Mouse (Mus musculus): ENCODE measurements around the gene 2010109A12Rik. TPM values are rescaled to one million over a fixed set of nuclear protein-coding genes. Genes with fewer than 3 reads are reported as not detected.

2010109A12Rik gene
- total RNA-seq, 1 experiment, result 0.76 TPM

GRCm38 (mm10) chr5:93231721-93232120 lies 25.4 kb downstream of the 2010109A12Rik start:
- Histone ChIP-seq H3K9me3 (ENCODE audit: control insufficient read depth, insufficient read depth, low read depth, low read length) (no peaks in the 10 kb centered on the region), H3K4me1 (ENCODE audit: control insufficient read depth in 2 of 2, insufficient read depth in 2 of 2, low read length in 2 of 2, poor library complexity in 1 of 2) (no peaks in the 10 kb centered on the region), H3K4me3 (ENCODE audit: insufficient read depth in 1 of 2, low read depth in 1 of 2, low read length in 2 of 2, poor library complexity in 1 of 2, severe bottlenecking in 1 of 2) (no peak overlapping the region), H3K27ac (ENCODE audit: insufficient read depth, low read depth, low read length, poor library complexity, severe bottlenecking) (no peak overlapping the region), H3K36me3 (ENCODE audit: control insufficient read depth, insufficient read depth, low read length, poor library complexity, severe bottlenecking) (no peaks in the 10 kb centered on the region), H3K9ac (ENCODE audit: insufficient read depth, low read depth, low read length, poor library complexity, severe bottlenecking) (no peak overlapping the region)
- TF ChIP-seq ZC3H11A (IDR thresholded peaks at IDR 0.05; ENCODE audit: borderline replicate concordance, low read depth, low read length) (no peak), ZNF384 (IDR thresholded peaks at IDR 0.05; ENCODE audit: low read depth, low read length) (no peak), MAFK (IDR thresholded peaks at IDR 0.05; ENCODE audit: insufficient read depth, low read depth, low read length) (no peak), HCFC1 (IDR thresholded peaks at IDR 0.05; ENCODE audit: borderline replicate concordance, insufficient read depth, low read length) (no peak), CHD2 (IDR thresholded peaks at IDR 0.05; ENCODE audit: low read depth, low read length) (no peak)
- DNase-seq (ENCODE audit: low read depth, low spot score), result no peak
- in situ Hi-C loops (cut with MboI; ENCODE audit: low sequenced_read_pairs in 2 of 2, unreplicated experiment in 2 of 2), result no loop called here

DNA sequence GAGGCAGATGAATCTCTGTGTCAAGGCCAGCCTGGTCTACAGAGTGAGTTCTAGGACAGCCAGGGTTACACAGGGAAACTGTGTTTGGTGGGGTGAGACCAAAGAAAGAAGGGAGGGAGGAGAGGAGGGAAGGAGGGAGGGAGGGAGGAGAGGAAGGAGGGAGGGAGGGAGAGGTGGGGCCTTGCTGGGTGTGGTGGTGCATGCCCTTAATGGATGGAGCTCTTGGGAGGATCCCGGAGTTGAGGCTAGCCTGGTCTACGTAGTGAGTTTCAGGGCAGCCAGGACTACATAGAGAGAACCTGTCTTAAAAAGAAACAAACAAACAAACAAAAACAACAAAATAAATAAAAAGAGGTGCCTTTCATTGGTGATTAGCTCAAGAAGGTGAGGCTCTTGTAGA lies 26.5 kb downstream of the 2010109A12Rik start:
- DNase-seq (ENCODE audit: low read depth, low spot score), result no peak
- in situ Hi-C loops (cut with MboI; ENCODE audit: low sequenced_read_pairs in 2 of 2, unreplicated experiment in 2 of 2), result no loop called here
- no peaks in the 10 kb centered on the region for H3K4me1 ChIP-seq (ENCODE audit: control insufficient read depth in 2 of 2, insufficient read depth in 2 of 2, low read length in 2 of 2, poor library complexity in 1 of 2)
- no peak for TF ChIP-seq HCFC1 (IDR thresholded peaks at IDR 0.05; ENCODE audit: borderline replicate concordance, insufficient read depth, low read length)
- no peak for TF ChIP-seq ZC3H11A (IDR thresholded peaks at IDR 0.05; ENCODE audit: borderline replicate concordance, low read depth, low read length)
- TF ChIP-seq ZNF384 (IDR thresholded peaks at IDR 0.05; ENCODE audit: low read depth, low read length), result no peak
- no peak for TF ChIP-seq CHD2 (IDR thresholded peaks at IDR 0.05; ENCODE audit: low read depth, low read length)
- TF ChIP-seq MAFK (IDR thresholded peaks at IDR 0.05; ENCODE audit: insufficient read depth, low read depth, low read length), result no peak
- H3K4me3 ChIP-seq (ENCODE audit: insufficient read depth in 1 of 2, low read depth in 1 of 2, low read length in 2 of 2, poor library complexity in 1 of 2, severe bottlenecking in 1 of 2), result no peak overlapping the region
- H3K9ac ChIP-seq (ENCODE audit: insufficient read depth, low read depth, low read length, poor library complexity, severe bottlenecking), result no peak overlapping the region
- no peak overlapping the region for H3K27ac ChIP-seq (ENCODE audit: insufficient read depth, low read depth, low read length, poor library complexity, severe bottlenecking)
- no peaks in the 10 kb centered on the region for H3K36me3 ChIP-seq (ENCODE audit: control insufficient read depth, insufficient read depth, low read length, poor library complexity, severe bottlenecking)
- no peaks in the 10 kb centered on the region for H3K9me3 ChIP-seq (ENCODE audit: control insufficient read depth, insufficient read depth, low read depth, low read length)

DNA sequence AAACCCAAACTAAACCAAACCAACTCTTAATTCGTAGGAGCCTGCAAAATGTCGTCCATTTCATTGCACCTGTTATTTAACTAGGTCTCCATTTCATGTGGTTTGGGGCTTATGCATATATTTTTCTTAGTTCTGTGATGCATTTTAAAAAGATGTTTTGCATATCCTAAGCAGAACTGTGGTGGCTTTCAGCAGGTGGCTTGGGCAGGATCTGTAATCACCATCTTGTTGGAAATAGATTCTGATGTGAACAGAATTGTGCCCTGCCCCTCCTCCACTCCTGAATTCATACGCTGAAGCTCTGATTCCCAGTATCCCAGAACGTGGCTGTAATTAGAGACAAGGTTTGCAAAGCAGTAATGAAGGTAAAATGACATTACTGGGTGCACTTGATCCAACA lies 27.8 kb downstream of the 2010109A12Rik start:
- Histone ChIP-seq H3K4me3 (ENCODE audit: insufficient read depth in 1 of 2, low read depth in 1 of 2, low read length in 2 of 2, poor library complexity in 1 of 2, severe bottlenecking in 1 of 2) (no peak overlapping the region), H3K36me3 (ENCODE audit: control insufficient read depth, insufficient read depth, low read length, poor library complexity, severe bottlenecking) (no peaks in the 10 kb centered on the region), H3K9ac (ENCODE audit: insufficient read depth, low read depth, low read length, poor library complexity, severe bottlenecking) (no peak overlapping the region), H3K9me3 (ENCODE audit: control insufficient read depth, insufficient read depth, low read depth, low read length) (no peaks in the 10 kb centered on the region), H3K4me1 (ENCODE audit: control insufficient read depth in 2 of 2, insufficient read depth in 2 of 2, low read length in 2 of 2, poor library complexity in 1 of 2) (no peaks in the 10 kb centered on the region), H3K27ac (ENCODE audit: insufficient read depth, low read depth, low read length, poor library complexity, severe bottlenecking) (no peak overlapping the region)
- DNase-seq (ENCODE audit: low read depth, low spot score), result no peak
- in situ Hi-C loops (cut with MboI; ENCODE audit: low sequenced_read_pairs in 2 of 2, unreplicated experiment in 2 of 2), result no loop called here
- TF ChIP-seq HCFC1 (IDR thresholded peaks at IDR 0.05; ENCODE audit: borderline replicate concordance, insufficient read depth, low read length) (no peak), ZNF384 (IDR thresholded peaks at IDR 0.05; ENCODE audit: low read depth, low read length) (no peak), ZC3H11A (IDR thresholded peaks at IDR 0.05; ENCODE audit: borderline replicate concordance, low read depth, low read length) (no peak), MAFK (IDR thresholded peaks at IDR 0.05; ENCODE audit: insufficient read depth, low read depth, low read length) (no peak), CHD2 (IDR thresholded peaks at IDR 0.05; ENCODE audit: low read depth, low read length) (no peak)

- in situ Hi-C loops (cut with MboI; ENCODE audit: low sequenced_read_pairs in 2 of 2, unreplicated experiment in 2 of 2), result no loop called here
- no peak for DNase-seq (ENCODE audit: low read depth, low spot score)
- Histone ChIP-seq H3K27ac (ENCODE audit: insufficient read depth, low read depth, low read length, poor library complexity, severe bottlenecking) (no peak overlapping the region), H3K4me3 (ENCODE audit: insufficient read depth in 1 of 2, low read depth in 1 of 2, low read length in 2 of 2, poor library complexity in 1 of 2, severe bottlenecking in 1 of 2) (no peak overlapping the region), H3K9me3 (ENCODE audit: control insufficient read depth, insufficient read depth, low read depth, low read length) (no peaks in the 10 kb centered on the region), H3K4me1 (ENCODE audit: control insufficient read depth in 2 of 2, insufficient read depth in 2 of 2, low read length in 2 of 2, poor library complexity in 1 of 2) (no peaks in the 10 kb centered on the region), H3K36me3 (ENCODE audit: control insufficient read depth, insufficient read depth, low read length, poor library complexity, severe bottlenecking) (no peaks in the 10 kb centered on the region), H3K9ac (ENCODE audit: insufficient read depth, low read depth, low read length, poor library complexity, severe bottlenecking) (no peak overlapping the region)
- TF ChIP-seq ZNF384 (IDR thresholded peaks at IDR 0.05; ENCODE audit: low read depth, low read length) (no peak), HCFC1 (IDR thresholded peaks at IDR 0.05; ENCODE audit: borderline replicate concordance, insufficient read depth, low read length) (no peak), MAFK (IDR thresholded peaks at IDR 0.05; ENCODE audit: insufficient read depth, low read depth, low read length) (no peak), ZC3H11A (IDR thresholded peaks at IDR 0.05; ENCODE audit: borderline replicate concordance, low read depth, low read length) (no peak), CHD2 (IDR thresholded peaks at IDR 0.05; ENCODE audit: low read depth, low read length) (no peak)
Observed at GRCm38 (mm10) chr5:93234605-93235004, 28.3 kb downstream of the 2010109A12Rik start.

DNA sequence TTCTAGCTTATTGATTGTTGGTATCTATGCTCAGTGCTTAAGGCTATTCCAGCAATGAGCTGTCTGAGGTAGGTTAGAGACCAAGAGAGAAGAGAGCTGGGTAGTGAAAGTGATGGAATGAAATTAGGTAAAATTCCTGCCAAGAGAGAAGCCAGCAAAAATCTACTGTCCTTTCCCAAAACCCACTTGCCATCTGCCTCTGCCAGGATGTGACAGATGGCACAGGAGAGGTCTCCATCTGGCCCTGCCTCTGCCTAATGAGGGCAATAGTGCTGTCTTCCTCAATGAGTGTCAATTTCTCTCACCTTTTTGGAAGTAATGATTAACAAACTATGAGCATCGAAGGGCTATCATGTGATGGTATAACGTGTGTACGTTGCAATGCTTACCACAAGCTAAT lies 29.6 kb downstream of the 2010109A12Rik start:
- Histone ChIP-seq H3K9ac (ENCODE audit: insufficient read depth, low read depth, low read length, poor library complexity, severe bottlenecking) (no peak overlapping the region), H3K27ac (ENCODE audit: insufficient read depth, low read depth, low read length, poor library complexity, severe bottlenecking) (no peak overlapping the region), H3K4me1 (ENCODE audit: control insufficient read depth in 2 of 2, insufficient read depth in 2 of 2, low read length in 2 of 2, poor library complexity in 1 of 2) (no peaks in the 10 kb centered on the region), H3K9me3 (ENCODE audit: control insufficient read depth, insufficient read depth, low read depth, low read length) (no peaks in the 10 kb centered on the region), H3K4me3 (ENCODE audit: insufficient read depth in 1 of 2, low read depth in 1 of 2, low read length in 2 of 2, poor library complexity in 1 of 2, severe bottlenecking in 1 of 2) (no peak overlapping the region), H3K36me3 (ENCODE audit: control insufficient read depth, insufficient read depth, low read length, poor library complexity, severe bottlenecking) (no peaks in the 10 kb centered on the region)
- in situ Hi-C loops (cut with MboI; ENCODE audit: low sequenced_read_pairs in 2 of 2, unreplicated experiment in 2 of 2), result no loop called here
- DNase-seq (ENCODE audit: low read depth, low spot score), result no peak
- TF ChIP-seq ZNF384 (IDR thresholded peaks at IDR 0.05; ENCODE audit: low read depth, low read length), result no peak
- no peak for TF ChIP-seq CHD2 (IDR thresholded peaks at IDR 0.05; ENCODE audit: low read depth, low read length)
- no peak for TF ChIP-seq ZC3H11A (IDR thresholded peaks at IDR 0.05; ENCODE audit: borderline replicate concordance, low read depth, low read length)
- no peak for TF ChIP-seq HCFC1 (IDR thresholded peaks at IDR 0.05; ENCODE audit: borderline replicate concordance, insufficient read depth, low read length)
- TF ChIP-seq MAFK (IDR thresholded peaks at IDR 0.05; ENCODE audit: insufficient read depth, low read depth, low read length), result no peak

Measured in ES-E14 (cell line).